Mouse (Mus musculus) heart, embryonic 14.5 days (tissue): ENCODE results near the gene Lamtor2. TPM values are rescaled to one million over a fixed set of nuclear protein-coding genes. Genes with fewer than 3 reads are reported as not detected.

Source experiments
- ATAC-seq: fragments of 200-750 bp; cut with Nextera tagmentation; 2 replicates; pipeline ENCODE4 v1.8.0; 2017; ENCODE audit warnings: low read depth, moderate TSS enrichment; ENCODE audit not compliant: insufficient number of reproducible peaks, insufficient read depth, low FRiP score
- H3K27ac ChIP-seq, 2 experiments: fragments of 200-500 bp in 1 of 2; fragments of 300-500 bp in 1 of 2; sonication (generic) in 1 of 2; replicated peaks in 1 of 2; 2 replicates each; pipeline ENCODE4 v1.5.1; 2012 to 2014; ENCODE audit warnings: low read depth in 2 of 2, low read length in 2 of 2, control low read depth in 1 of 2, mild to moderate bottlenecking in 1 of 2, mixed read lengths in 1 of 2; ENCODE audit not compliant: control insufficient read depth in 1 of 2, insufficient read depth in 1 of 2
- H3K27me3 ChIP-seq: fragments of 300-500 bp; sonication (generic); 2 replicates; pipeline ENCODE4 v1.6.1; 2014; ENCODE audit warnings: mild to moderate bottlenecking, low read length, control low read depth; ENCODE audit not compliant: control insufficient read depth, insufficient read depth
- H3K36me3 ChIP-seq: fragments of 300-500 bp; sonication (generic); 2 replicates; pipeline ENCODE4 v1.6.1; 2014; ENCODE audit warnings: mild to moderate bottlenecking, control low read depth, low read length, mixed read lengths; ENCODE audit not compliant: control insufficient read depth, insufficient read depth
- H3K4me1 ChIP-seq, 2 experiments: fragments of 200-500 bp in 1 of 2; fragments of 300-500 bp in 1 of 2; sonication (generic) in 1 of 2; 2 replicates each; pipeline ENCODE4 v1.6.1; 2012 to 2014; ENCODE audit warnings: low read length in 2 of 2, control low read depth in 1 of 2, mixed read lengths in 1 of 2; ENCODE audit not compliant: control insufficient read depth in 2 of 2, insufficient read depth in 2 of 2
- H3K4me2 ChIP-seq: fragments of 300-500 bp; sonication (generic); 2 replicates; pipeline ENCODE4 v1.6.1; 2014; ENCODE audit warnings: mild to moderate bottlenecking, low read length
- H3K4me3 ChIP-seq, 2 experiments: fragments of 200-500 bp in 1 of 2; fragments of 300-500 bp in 1 of 2; sonication (generic) in 1 of 2; 2 replicates each; pipeline ENCODE4 v1.5.1; 2012 to 2014; ENCODE audit warnings: low read length in 2 of 2, mild to moderate bottlenecking in 2 of 2, control low read depth in 1 of 2, low read depth in 1 of 2, moderate library complexity in 1 of 2; ENCODE audit not compliant: control insufficient read depth in 1 of 2, insufficient read depth in 1 of 2
- H3K9ac ChIP-seq: fragments of 300-500 bp; sonication (generic); 2 replicates; pipeline ENCODE4 v1.6.1; 2014; ENCODE audit warnings: mild to moderate bottlenecking, low read length
- H3K9me3 ChIP-seq: fragments of 300-500 bp; sonication (generic); 2 replicates; pipeline ENCODE4 v1.6.1; 2016; ENCODE audit warnings: low read length, control low read depth; ENCODE audit not compliant: control insufficient read depth
- WGBS: fragments of 180-500 bp; shearing (Covaris S2); extraction: QIAGEN DNeasy Blood & Tissue Kit; methylation state at CpG from one replicate; pipeline ENCODE4 v1.1.7; 2014; 5-methylcytosine and 5-hydroxymethylcytosine counted together
- polyA plus RNA-seq: library from polyadenylated mRNA; unstranded; fragments of >200 nt; fragmentation: Nextera tagmentation; extraction: Ambion mirVana; gene quantifications from 2 replicates; pipeline ENCODE4 v1.2.1, GENCODE M21; 2014

Lamtor2 gene
- polyA plus RNA-seq, 1 experiment from 2014 or later: 87.5 TPM

DNA sequence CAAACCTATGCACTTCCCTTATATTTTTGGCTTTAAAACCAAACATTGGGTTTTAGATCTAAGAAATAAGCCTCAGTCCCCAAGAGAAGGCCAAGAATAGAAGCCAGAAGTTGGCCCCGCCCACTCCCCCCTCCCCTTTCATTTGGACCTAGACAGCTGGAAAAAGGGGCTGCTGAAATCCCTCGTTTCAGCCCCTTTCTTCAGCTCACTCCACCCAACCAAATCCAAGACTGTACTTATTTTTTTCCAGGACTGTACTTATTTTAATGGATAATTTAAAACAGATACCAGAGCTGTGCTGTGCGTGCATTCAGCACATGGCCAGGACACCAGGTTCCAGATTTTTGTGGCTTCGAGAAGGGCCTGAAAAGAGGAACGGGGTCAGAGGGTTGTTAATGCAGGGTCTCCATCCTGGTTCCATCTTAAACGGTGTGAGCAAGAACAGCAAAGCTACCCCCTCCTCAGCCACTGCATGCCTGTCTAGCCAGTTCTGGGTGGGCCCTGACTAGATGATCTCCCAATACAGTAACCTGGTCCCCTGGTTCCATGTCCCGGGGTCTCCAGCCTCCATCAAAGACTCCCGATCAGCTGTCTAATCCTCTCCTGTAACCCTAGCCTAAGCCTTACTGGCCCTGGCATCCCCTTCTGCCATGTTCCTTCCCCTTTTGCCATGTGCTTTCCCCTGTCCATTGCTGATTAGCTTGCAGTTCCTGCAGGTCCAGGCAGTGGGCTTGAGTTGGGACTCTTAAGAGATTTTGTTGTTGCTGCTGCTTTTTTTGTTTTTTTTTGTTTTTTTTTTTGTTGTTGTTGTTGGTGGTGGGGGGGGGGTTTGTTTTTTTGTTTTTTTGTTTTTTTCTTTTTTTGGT lies 48.8 kb downstream of the Lamtor2 start:
- 44% methylated on average over 8 of the region's 8 CpGs for WGBS
- H3K27me3 ChIP-seq: no peaks in the 10 kb centered on the region
- H3K4me1 ChIP-seq: peaks cover 13 to 28% of the 10 kb centered on the region in 2 experiments
- H3K9ac ChIP-seq: no peak overlapping the region
- peak overlapping the region in 1 of 2 experiments; percentile 89; a peak in 2 of 4 replicates for H3K27ac ChIP-seq
- H3K36me3 ChIP-seq: 0 out of 2 replicates have a peak, but pooled peaks cover 5% of the 10 kb centered on the region
- ATAC-seq: no peak
- no peaks in the 10 kb centered on the region for H3K9me3 ChIP-seq
- H3K4me2 ChIP-seq: peak overlapping the region; percentile 94; the same call in 1 of the 2 replicates
- H3K4me3 ChIP-seq: no peak overlapping the region

DNA sequence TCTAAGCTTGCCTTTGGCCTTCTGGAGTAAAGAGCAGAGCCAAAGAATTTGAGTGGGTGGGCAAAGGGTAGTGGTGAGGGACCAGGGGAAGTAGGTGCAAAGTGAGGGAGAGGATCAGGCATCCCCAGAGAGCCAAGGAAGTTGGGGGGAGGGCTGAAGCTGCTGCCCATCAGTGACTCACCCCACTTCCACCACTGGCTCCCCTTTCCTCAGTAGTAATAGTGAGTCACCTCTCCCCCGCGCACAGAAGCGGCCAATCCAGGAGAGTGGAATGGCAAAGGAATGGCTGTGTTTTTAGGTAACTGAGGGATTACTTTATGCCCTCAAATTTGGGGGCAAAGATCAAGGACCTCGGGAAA lies 49.4 kb downstream of the Lamtor2 start:
- no peaks in the 10 kb centered on the region for H3K27me3 ChIP-seq
- peak overlapping the region in 1 of 2 experiments; percentile 74; a peak in 2 of 4 replicates for H3K4me3 ChIP-seq
- H3K4me2 ChIP-seq: peak overlapping the region; percentile 94
- peak; percentile 18; the same call in 1 of the 2 replicates for ATAC-seq
- 17% methylated on average over 4 of the region's 4 CpGs for WGBS
- peaks cover 12 to 28% of the 10 kb centered on the region in 2 experiments for H3K4me1 ChIP-seq
- peak overlapping the region; percentile 31; the same call in 1 of the 2 replicates for H3K9ac ChIP-seq
- peaks cover 6% of the 10 kb centered on the region; the same call in 1 of the 2 replicates for H3K36me3 ChIP-seq
- H3K9me3 ChIP-seq: no peaks in the 10 kb centered on the region
- peak overlapping the region; percentile 50 to 89 for H3K27ac ChIP-seq

DNA sequence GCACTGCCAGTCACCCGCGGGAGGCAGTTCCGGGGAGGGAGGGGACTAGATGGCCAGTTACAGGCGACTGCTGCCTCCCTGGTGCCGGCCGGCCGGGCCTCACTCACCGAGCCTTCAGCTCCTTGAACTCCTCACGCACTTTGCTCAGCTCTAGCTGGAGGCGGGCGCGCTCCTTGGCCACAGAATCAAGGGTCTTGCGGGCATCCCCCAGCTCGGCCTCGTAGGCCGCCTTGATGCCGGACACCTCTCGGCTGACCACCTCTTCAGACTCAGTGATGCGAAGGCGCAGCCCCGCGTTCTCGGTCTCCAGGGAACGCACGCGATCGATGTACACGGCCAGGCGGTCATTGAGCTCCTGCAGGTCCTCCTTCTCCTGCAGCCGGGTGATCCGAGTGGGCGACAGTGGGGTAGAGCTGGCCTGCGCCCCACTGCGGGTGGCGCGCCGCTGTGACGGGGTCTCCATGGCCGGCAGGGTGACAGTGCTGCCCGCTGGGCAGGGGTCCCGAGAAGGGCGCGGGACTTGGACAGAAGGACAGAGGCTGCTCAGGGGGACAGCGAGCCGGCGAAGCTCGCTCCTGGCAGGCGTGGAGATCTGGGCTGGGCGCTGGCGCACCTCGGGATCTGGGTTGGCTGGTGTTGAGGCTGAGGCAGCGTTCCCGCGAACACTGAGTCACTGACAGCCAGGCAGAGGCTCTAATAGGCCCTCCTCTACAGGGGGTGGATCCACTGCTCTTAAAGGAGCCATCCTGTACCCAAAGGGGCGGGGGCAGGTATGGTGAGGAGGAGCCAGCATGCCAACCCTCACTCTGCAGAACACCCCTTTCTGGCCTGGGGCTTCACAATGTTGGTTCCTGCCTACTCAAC lies 50.0 kb downstream of the Lamtor2 start:
- ATAC-seq: peak; percentile 90
- under 1% methylated on average over 55 of the region's 55 CpGs for WGBS

DNA sequence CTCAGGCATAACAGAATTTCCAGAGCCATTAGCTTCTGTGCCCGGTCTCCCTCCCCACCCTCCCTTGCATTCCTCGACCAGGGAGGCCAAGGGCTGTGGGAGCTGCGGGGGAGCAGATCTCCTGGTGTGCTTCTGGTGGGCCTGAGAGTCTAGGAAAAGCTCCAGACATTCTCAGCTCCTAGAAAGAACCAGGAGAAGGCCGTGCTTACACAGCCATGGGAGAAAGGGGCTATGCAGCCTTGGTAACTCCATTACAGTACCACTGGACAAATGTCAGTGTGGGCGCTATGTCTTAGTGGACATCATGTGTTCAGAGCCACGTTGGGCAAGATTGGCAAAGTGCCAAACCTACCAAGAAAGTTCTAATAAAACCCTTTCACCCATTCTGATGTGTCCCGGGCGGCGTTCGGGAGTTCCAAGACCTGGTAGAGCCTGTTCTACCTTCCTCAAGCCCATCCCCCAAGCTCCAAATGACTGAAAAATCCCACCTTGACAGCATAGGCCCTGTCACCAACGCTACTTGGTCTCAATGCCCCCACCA lies 50.8 kb downstream of the Lamtor2 start:
- H3K9ac ChIP-seq: peak overlapping the region; percentile 93
- ATAC-seq: 0 out of 2 replicates have a peak, but pooled peaks have one; percentile 18

More for the DNA sequence above, 50.0 kb downstream of the Lamtor2 start:
- no peaks in the 10 kb centered on the region for H3K9me3 ChIP-seq
- H3K27me3 ChIP-seq: no peaks in the 10 kb centered on the region
- H3K9ac ChIP-seq: peak overlapping the region; percentile 93
- H3K4me3 ChIP-seq: peak overlapping the region; percentile 74 to 80
- H3K4me2 ChIP-seq: peak overlapping the region; percentile 94
- peak overlapping the region; percentile 63 to 89 for H3K27ac ChIP-seq
- peaks cover 12 to 28% of the 10 kb centered on the region in 2 experiments for H3K4me1 ChIP-seq
- H3K36me3 ChIP-seq: peaks cover 12% of the 10 kb centered on the region

DNA sequence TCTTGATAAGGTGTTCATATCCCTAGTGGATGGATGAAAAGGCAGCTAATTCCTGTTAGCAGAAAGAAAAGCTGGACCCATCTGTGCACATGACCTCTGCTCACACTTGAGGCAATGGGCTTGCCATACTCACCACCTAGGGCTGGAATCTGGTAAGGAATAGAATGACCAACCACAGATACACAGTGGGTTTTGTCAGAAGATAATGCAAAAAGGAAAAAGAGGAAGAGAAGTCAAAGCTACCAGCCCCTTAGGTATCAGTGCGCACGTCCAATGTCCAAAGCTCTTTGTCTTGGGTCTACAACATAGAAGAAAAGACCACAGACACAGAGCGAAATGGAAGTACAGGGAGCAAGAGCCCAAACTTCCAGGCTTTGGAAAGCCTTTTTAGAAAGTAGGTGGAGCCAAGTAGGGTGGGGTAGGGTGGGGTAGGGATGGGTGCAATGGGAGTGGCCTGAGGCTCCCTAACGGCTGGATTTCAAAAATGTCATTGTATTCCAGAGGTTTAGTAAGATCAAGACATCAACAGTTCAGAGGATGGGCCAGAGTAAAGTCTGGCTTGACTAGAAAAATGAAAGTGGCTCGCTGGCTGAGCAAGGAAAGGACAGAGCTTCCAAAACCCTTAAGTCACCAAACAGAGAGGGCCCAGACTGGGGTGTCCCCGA lies 51.4 kb downstream of the Lamtor2 start:
- Histone ChIP-seq H3K27ac (peak overlapping the region; percentile 74 to 89), H3K9me3 (no peaks in the 10 kb centered on the region), H3K4me3 (peak overlapping the region; percentile 74 to 80), H3K9ac (peak overlapping the region; percentile 93), H3K4me1 (peaks cover 15 to 35% of the 10 kb centered on the region in 2 experiments), H3K27me3 (no peaks in the 10 kb centered on the region), H3K36me3 (peaks cover 16% of the 10 kb centered on the region), H3K4me2 (peak overlapping the region; percentile 94)
- WGBS: 56% methylated on average over 6 of the region's 6 CpGs
- ATAC-seq: no peak

More for the DNA sequence above, 50.8 kb downstream of the Lamtor2 start:
- Histone ChIP-seq H3K4me2 (peak overlapping the region; percentile 94), H3K4me1 (peaks cover 12 to 31% of the 10 kb centered on the region in 2 experiments), H3K4me3 (peak overlapping the region; percentile 74 to 80), H3K27me3 (no peaks in the 10 kb centered on the region), H3K36me3 (peaks cover 16% of the 10 kb centered on the region), H3K9me3 (no peaks in the 10 kb centered on the region), H3K27ac (peak overlapping the region; percentile 74 to 89)
- WGBS: 11% methylated on average over 11 of the region's 11 CpGs

DNA sequence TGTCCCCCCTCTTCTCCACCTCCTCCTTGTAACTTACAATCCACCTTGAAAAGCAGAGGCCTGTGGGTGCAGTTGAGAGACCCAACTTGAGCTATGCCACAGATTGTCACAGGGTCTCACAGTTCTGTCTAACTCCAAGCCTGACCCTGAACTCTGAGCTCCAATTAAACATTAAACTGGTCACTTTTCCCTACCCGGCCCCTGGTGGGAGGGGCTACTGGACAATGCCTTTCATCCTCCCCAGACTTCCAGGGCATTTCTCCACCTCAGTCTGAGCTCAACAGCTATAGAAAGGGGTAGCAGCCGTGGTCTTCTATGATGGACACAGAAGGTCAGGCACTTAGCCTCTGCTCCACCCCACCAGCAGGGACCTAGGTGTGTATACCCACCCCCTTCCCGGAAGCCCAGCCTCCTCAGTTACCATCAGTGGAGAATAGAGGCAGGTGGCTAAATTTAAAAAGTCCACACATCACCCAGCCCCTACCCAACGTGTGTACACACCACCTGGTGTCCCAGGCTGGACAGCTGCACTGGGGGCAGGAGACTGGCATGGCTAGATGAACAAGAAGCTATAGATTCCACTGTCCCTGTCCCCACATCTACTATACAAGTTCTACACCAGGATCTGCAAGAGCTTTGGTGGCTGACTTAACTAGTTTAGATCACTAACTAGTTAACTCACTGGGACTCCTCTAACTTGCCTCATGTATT lies 52.1 kb downstream of the Lamtor2 start:
- H3K27me3 ChIP-seq: no peaks in the 10 kb centered on the region
- H3K9ac ChIP-seq: peak overlapping the region; percentile 93; the same call in 1 of the 2 replicates
- no peaks in the 10 kb centered on the region for H3K9me3 ChIP-seq
- peak overlapping the region in 1 of 2 experiments; percentile 89; a peak in 2 of 4 replicates for H3K27ac ChIP-seq
- H3K4me1 ChIP-seq: peaks cover 17 to 41% of the 10 kb centered on the region in 2 experiments
- H3K36me3 ChIP-seq: peaks cover 16% of the 10 kb centered on the region
- 64% methylated on average over 4 of the region's 4 CpGs for WGBS
- no peak for ATAC-seq
- peak overlapping the region in 1 of 2 experiments; percentile 74; a peak in 2 of 4 replicates for H3K4me3 ChIP-seq
- H3K4me2 ChIP-seq: peak overlapping the region; percentile 94
